Mouse (Mus musculus) G1E-ER4 (cell line): ENCODE results near the gene Bclaf1. TPM values are rescaled to one million over a fixed set of nuclear protein-coding genes. Genes with fewer than 3 reads are reported as not detected.

Experiments used
- GATA1 ChIP-seq: IDR thresholded peaks from one replicate; pipeline ENCODE4 v1.8.0; 2012; ENCODE audit warnings: low read length, inconsistent platforms
- polyA plus RNA-seq: library from polyadenylated mRNA; stranded (reverse); fragments of >175 nt; gene quantifications from 2 replicates; pipeline ENCODE4 v1.2.3, GENCODE M21; 2012

The Bclaf1 gene
- polyA plus RNA-seq, 1 experiment: 13.6 TPM

GRCm38 (mm10) chr10:20372046-20372445 lies 59.8 kb downstream of the Bclaf1 start:
- no peak for TF ChIP-seq GATA1

- TF ChIP-seq GATA1: no peak
These were observed 65.4 kb downstream of the Bclaf1 start for GRCm38 (mm10) chr10:20377621-20378020.

GRCm38 (mm10) chr10:20379071-20379735 lies 66.9 kb downstream of the Bclaf1 start:
- no peak for TF ChIP-seq GATA1

- TF ChIP-seq GATA1: no peak
These were observed 68.5 kb downstream of the Bclaf1 start for GRCm38 (mm10) chr10:20380798-20381197.

GRCm38 (mm10) chr10:20381352-20381751 lies 69.1 kb downstream of the Bclaf1 start:
- TF ChIP-seq GATA1: no peak

GRCm38 (mm10) chr10:20382807-20383419 lies 70.6 kb downstream of the Bclaf1 start:
- no peak for TF ChIP-seq GATA1

- TF ChIP-seq GATA1: no peak
These were observed 78.3 kb downstream of the Bclaf1 start for GRCm38 (mm10) chr10:20390568-20390967.

Other genes with a start within 250 kb of the Bclaf1 start
- 0.76 and 0.87 TPM in 2 replicates for gene Map7, start 164.0 kb upstream of the Bclaf1 start, polyA plus RNA-seq
- 9.3 and 10.3 TPM in 2 replicates for gene Mtfr2, start 35.3 kb downstream of the Bclaf1 start, polyA plus RNA-seq